Mouse (Mus musculus) frontal cortex, postnatal 10 days (tissue): Measurements from ENCODE around the gene Vmn1r123.
"Not testable (repeated sequence)": the region's sequence is repeated elsewhere in the genome, so short reads cannot be mapped to it uniquely, and the experiment has no call there.

Experiments
- DNase-seq, 2 experiments: peaks; one replicate each; pipeline ENCODE4 v3.0.0; 2022; ENCODE audit warnings: low spot score in 2 of 2, mixed read lengths in 1 of 2

The Vmn1r123 gene

GRCm38 (mm10) chr7:21161885-21162284 lies at the start of gene Vmn1r123:
Gene Vmn1r123 (plus strand): TSS chr7:21162185.
- not testable (repeated sequence) for DNase-seq

DNA sequence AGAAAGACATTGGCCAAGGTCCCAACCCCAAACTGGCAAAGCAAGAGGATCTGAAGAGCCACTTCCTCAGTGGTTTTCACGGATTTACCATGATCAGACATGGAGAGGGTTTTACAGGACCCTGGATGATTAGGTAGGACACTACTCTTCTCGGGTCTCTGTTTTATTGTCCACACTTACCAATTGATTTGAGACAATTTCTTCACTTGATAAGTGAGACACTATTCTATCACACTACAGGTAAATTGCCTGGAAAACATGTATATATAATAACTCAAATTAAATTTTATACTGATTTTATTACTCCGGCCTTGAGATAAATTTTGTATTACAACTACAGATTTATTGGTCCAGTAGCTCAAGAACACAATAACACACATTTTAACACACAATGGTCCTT lies 28.0 kb upstream of the Vmn1r123 start, which contains the start of gene Vmn1r122:
Gene Vmn1r122 (minus strand): TSS at position 101 of the 400 bp plus-strand sequence.
- DNase-seq, result not testable (repeated sequence)

GRCm38 (mm10) chr7:21190323-21190722 lies 28.3 kb downstream of the Vmn1r123 start, which contains the start of gene Gm5157:
Gene Gm5157 (minus strand): TSS chr7:21190423.
- not testable (repeated sequence) for DNase-seq
